Mouse (Mus musculus) MEL (cell line): ENCODE data around the gene Cnst. TPM values are rescaled to one million over a fixed set of nuclear protein-coding genes. Genes with fewer than 3 reads are reported as not detected.

Experiments
- DNase-seq: peaks from one replicate; pipeline ENCODE4 v3.0.0; 2011; ENCODE audit warnings: low read depth, low spot score
- H3K27ac ChIP-seq: 2 replicates; pipeline ENCODE4 v1.5.1; 2012; ENCODE audit warnings: low read depth, mild to moderate bottlenecking, control low read depth, low read length, moderate library complexity; ENCODE audit not compliant: control insufficient read depth
- H3K27me3 ChIP-seq, 2 experiments: fragments of 150-350 bp in 1 of 2; sonication (generic) in 1 of 2; 2 replicates each; pipeline ENCODE4 v1.6.1; 2012; ENCODE audit warnings: low read length in 2 of 2, mild to moderate bottlenecking in 2 of 2, improper control_type of control experiment in 1 of 2, moderate library complexity in 1 of 2; ENCODE audit not compliant: insufficient read depth in 2 of 2, control insufficient read depth in 1 of 2
- H3K36me3 ChIP-seq, 2 experiments: 2 replicates each; pipeline ENCODE4 v1.6.1; 2012 to 2014; ENCODE audit warnings: low read length in 2 of 2, improper control_type of control experiment in 1 of 2, inconsistent platforms in 1 of 2, mild to moderate bottlenecking in 1 of 2; ENCODE audit not compliant: insufficient read depth in 2 of 2, control insufficient read depth in 1 of 2
- H3K4me1 ChIP-seq, 2 experiments: fragments of 150-350 bp in 1 of 2; sonication (generic) in 1 of 2; 2 replicates each; pipeline ENCODE4 v1.6.1; 2012; ENCODE audit warnings: low read length in 2 of 2, improper control_type of control experiment in 1 of 2, mild to moderate bottlenecking in 1 of 2; ENCODE audit not compliant: insufficient read depth in 2 of 2, control insufficient read depth in 1 of 2
- H3K4me3 ChIP-seq, 2 experiments: fragments of 150-350 bp in 1 of 2; sonication (generic) in 1 of 2; 2 replicates each; pipeline ENCODE4 v1.5.1; 2012; ENCODE audit warnings: low read depth in 2 of 2, low read length in 2 of 2, mild to moderate bottlenecking in 2 of 2, moderate library complexity in 2 of 2, control low read depth in 1 of 2, improper control_type of control experiment in 1 of 2; ENCODE audit not compliant: control insufficient read depth in 1 of 2, insufficient read depth in 1 of 2
- H3K79me2 ChIP-seq: 2 replicates; pipeline ENCODE4 v1.6.1; 2012; ENCODE audit warnings: mild to moderate bottlenecking, low read length, moderate library complexity; ENCODE audit not compliant: control insufficient read depth, poor library complexity, insufficient read depth
- H3K9ac ChIP-seq: 2 replicates; pipeline ENCODE4 v1.6.1; 2012; ENCODE audit warnings: low read depth, mild to moderate bottlenecking, control low read depth, low read length, moderate library complexity; ENCODE audit not compliant: control insufficient read depth, poor library complexity, severe bottlenecking
- H3K9me3 ChIP-seq: fragments of 150-350 bp; sonication (generic); replicated peaks from 2 replicates; pipeline ENCODE4 v1.6.1; 2012; ENCODE audit warnings: mild to moderate bottlenecking, low read length, improper control_type of control experiment, moderate library complexity; ENCODE audit not compliant: insufficient read depth
- CHD1 ChIP-seq: IDR thresholded peaks from 2 replicates; pipeline ENCODE4 v1.6.1; 2012; ENCODE audit warnings: low read depth, mild to moderate bottlenecking, inconsistent platforms, low read length, improper control_type of control experiment
- CHD2 ChIP-seq: IDR thresholded peaks from 2 replicates; pipeline ENCODE4 v1.6.1; 2011; ENCODE audit warnings: low read length, improper control_type of control experiment
- CTCF ChIP-seq, 3 experiments: IDR thresholded peaks in 2 of 3; conservative IDR thresholded peaks in 1 of 3; 2 replicates each; pipeline ENCODE4 v1.5.1; 2011 to 2012; ENCODE audit warnings: low read length in 3 of 3, low read depth in 2 of 3, mild to moderate bottlenecking in 2 of 3, improper control_type of control experiment in 1 of 3, inconsistent platforms in 1 of 3, mixed read lengths in 1 of 3, moderate library complexity in 1 of 3; ENCODE audit not compliant: control insufficient read depth in 1 of 3, insufficient read depth in 1 of 3, poor library complexity in 1 of 3, severe bottlenecking in 1 of 3
- E2F4 ChIP-seq: IDR thresholded peaks from 2 replicates; pipeline ENCODE4 v1.6.1; 2011; ENCODE audit warnings: low read depth, low read length, improper control_type of control experiment, borderline replicate concordance
- EP300 ChIP-seq, 2 experiments: IDR thresholded peaks; 2 replicates each; pipeline ENCODE4 v1.6.1; 2011; ENCODE audit warnings: improper control_type of control experiment in 2 of 2, low read length in 2 of 2, low read depth in 1 of 2, mild to moderate bottlenecking in 1 of 2
- ETS1 ChIP-seq: IDR thresholded peaks from 2 replicates; pipeline ENCODE4 v1.6.1; 2012; ENCODE audit warnings: low read depth, mild to moderate bottlenecking, inconsistent platforms, low read length, improper control_type of control experiment, moderate library complexity
- GABPA ChIP-seq: IDR thresholded peaks from 2 replicates; pipeline ENCODE4 v1.6.1; 2012; ENCODE audit warnings: low read depth, mild to moderate bottlenecking, inconsistent platforms, low read length, improper control_type of control experiment, moderate library complexity
- GATA1 ChIP-seq: IDR thresholded peaks from 2 replicates; pipeline ENCODE4 v1.6.1; 2011; ENCODE audit warnings: low read depth, low read length, improper control_type of control experiment
- JUND ChIP-seq: IDR thresholded peaks from 2 replicates; pipeline ENCODE4 v1.6.1; 2011; ENCODE audit warnings: low read depth, mild to moderate bottlenecking, improper control_type of control experiment, low read length
- MAZ ChIP-seq: IDR thresholded peaks from 2 replicates; pipeline ENCODE4 v1.6.1; 2012; ENCODE audit warnings: low read depth, mild to moderate bottlenecking, inconsistent platforms, low read length, improper control_type of control experiment
- MXI1 ChIP-seq: IDR thresholded peaks from 2 replicates; pipeline ENCODE4 v1.6.1; 2011; ENCODE audit warnings: mild to moderate bottlenecking, low read depth, low read length, improper control_type of control experiment
- MYB ChIP-seq: IDR thresholded peaks from 2 replicates; pipeline ENCODE4 v1.6.1; 2011; ENCODE audit warnings: mild to moderate bottlenecking, low read depth, low read length, improper control_type of control experiment
- MYC ChIP-seq: IDR thresholded peaks from 2 replicates; pipeline ENCODE4 v1.6.1; 2011; ENCODE audit warnings: low read depth, mild to moderate bottlenecking, low read length, improper control_type of control experiment, moderate library complexity
- POLR2A ChIP-seq, 2 experiments: IDR thresholded peaks; 2 replicates each; pipeline ENCODE4 v1.6.1; 2011 to 2012; ENCODE audit warnings: low read length in 2 of 2, mild to moderate bottlenecking in 2 of 2, control low read depth in 1 of 2, improper control_type of control experiment in 1 of 2, low read depth in 1 of 2, moderate library complexity in 1 of 2; ENCODE audit not compliant: control insufficient read depth in 1 of 2, insufficient read depth in 1 of 2, poor library complexity in 1 of 2
- POLR2AphosphoS2 ChIP-seq: IDR thresholded peaks from 2 replicates; pipeline ENCODE4 v1.6.1; 2011; ENCODE audit warnings: low read length, improper control_type of control experiment
- POLR2AphosphoS5 ChIP-seq: IDR thresholded peaks from 2 replicates; pipeline ENCODE4 v1.6.1; 2012; ENCODE audit warnings: low read depth, borderline replicate concordance, mild to moderate bottlenecking, inconsistent platforms, low read length, moderate library complexity, mixed read lengths
- RCOR1 ChIP-seq: IDR thresholded peaks from 2 replicates; pipeline ENCODE4 v1.6.1; 2012; ENCODE audit warnings: low read depth, mild to moderate bottlenecking, inconsistent platforms, low read length, improper control_type of control experiment
- TCF12 ChIP-seq: IDR thresholded peaks from 2 replicates; pipeline ENCODE4 v1.6.1; 2014; ENCODE audit warnings: low read depth, mild to moderate bottlenecking, inconsistent platforms, low read length, improper control_type of control experiment, moderate library complexity
- USF1 ChIP-seq: IDR thresholded peaks from 2 replicates; pipeline ENCODE4 v1.6.1; 2014; ENCODE audit warnings: low read depth, mild to moderate bottlenecking, inconsistent platforms, low read length, improper control_type of control experiment, moderate library complexity
- USF2 ChIP-seq, 2 experiments: IDR thresholded peaks; 2 replicates each; pipeline ENCODE4 v1.6.1; 2011 to 2012; ENCODE audit warnings: improper control_type of control experiment in 2 of 2, low read length in 2 of 2, borderline replicate concordance in 1 of 2, inconsistent platforms in 1 of 2, low read depth in 1 of 2, mild to moderate bottlenecking in 1 of 2; ENCODE audit not compliant: insufficient read depth in 1 of 2
- ZMIZ1 ChIP-seq: IDR thresholded peaks from 2 replicates; pipeline ENCODE4 v1.6.1; 2012; ENCODE audit warnings: low read depth, mild to moderate bottlenecking, inconsistent platforms, low read length, improper control_type of control experiment, moderate library complexity
- ZNF384 ChIP-seq: IDR thresholded peaks from 2 replicates; pipeline ENCODE4 v1.6.1; 2012; ENCODE audit warnings: low read depth, mild to moderate bottlenecking, inconsistent platforms, low read length, improper control_type of control experiment
- polyA plus RNA-seq, 2 experiments: library from polyadenylated mRNA; stranded (reverse) in 1 of 2; unstranded in 1 of 2; fragments of >175 nt in 1 of 2; fragments of >200 nt in 1 of 2; gene quantifications; 2 replicates each; pipeline versions ENCODE4 v1.2.1 to v1.2.4; 2012; ENCODE audit warnings: low replicate concordance in 2 of 2, low read depth in 1 of 2; ENCODE audit not compliant: insufficient read length in 2 of 2, insufficient read depth in 1 of 2, missing spikeins in 1 of 2
- total RNA-seq: library from RNA; depleted of rRNA; stranded (reverse); fragments of 300-350 nt; gene quantifications from 2 replicates; pipeline ENCODE4 v1.2.3, GENCODE M21; 2012

Gene Cnst
- total and polyA plus RNA-seq, 3 experiments: 10.4 to 12.1 TPM; not detected in 1

DNA sequence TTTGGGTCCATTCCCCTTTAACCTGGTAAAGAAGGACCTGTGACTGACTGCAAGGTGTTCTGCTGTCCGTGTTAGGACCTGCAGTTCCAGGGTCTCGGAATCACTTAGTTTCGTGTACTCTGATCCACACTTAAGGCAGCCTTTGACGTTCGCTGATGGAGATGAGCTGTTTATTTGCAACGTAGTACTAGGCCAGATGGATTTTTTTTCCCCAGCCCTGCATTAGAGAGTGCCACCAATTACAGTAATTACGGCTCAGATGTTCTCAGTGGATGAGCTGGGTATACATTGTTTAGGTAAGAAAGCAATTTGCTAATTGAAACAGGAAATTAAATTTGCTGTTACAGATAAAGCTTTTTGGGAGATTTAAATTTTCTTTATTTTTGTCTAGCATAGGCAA lies 71.3 kb downstream of the Cnst start:
- Histone ChIP-seq H3K4me3 (no peak overlapping the region), H3K27me3 (no peaks in the 10 kb centered on the region), H3K27ac (no peak overlapping the region), H3K9ac (no peak overlapping the region), H3K79me2 (no peaks in the 10 kb centered on the region), H3K4me1 (no peaks in the 10 kb centered on the region), H3K9me3 (no peaks in the 10 kb centered on the region), H3K36me3 (no peaks in the 10 kb centered on the region)
- TF ChIP-seq GATA1 (no peak), RCOR1 (no peak), MAZ (no peak), POLR2AphosphoS5 (no peak), POLR2AphosphoS2 (no peak), POLR2A (IDR thresholded peaks at IDR 0.05; ENCODE audit: control insufficient read depth in 1 of 2, insufficient read depth in 1 of 2, low read depth in 1 of 2, low read length in 2 of 2, poor library complexity in 1 of 2) (no peak), CHD1 (no peak)
- DNase-seq: no peak

DNA sequence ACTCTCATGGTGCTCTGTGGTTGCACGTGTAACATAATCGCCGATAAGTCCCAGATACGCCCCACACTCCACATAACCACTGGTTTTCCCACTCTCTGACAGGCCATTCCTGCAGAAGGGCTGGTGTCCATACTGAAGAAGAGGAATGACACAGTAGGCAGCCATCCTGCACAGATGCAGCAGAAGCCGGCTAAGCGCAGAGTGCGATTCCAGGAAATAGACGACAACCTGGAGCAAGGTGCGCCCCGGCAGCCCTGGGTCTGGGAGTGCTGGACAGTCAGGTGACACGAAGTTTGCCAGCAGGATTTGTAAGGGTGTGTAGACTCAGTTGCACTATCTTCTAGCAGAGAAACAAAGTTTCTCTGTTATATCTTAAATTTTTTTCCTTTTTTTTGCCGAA lies 76.5 kb downstream of the Cnst start:
- H3K4me1 ChIP-seq: 0 out of 4 replicates have a peak, but pooled peaks cover 0 to 4% of the 10 kb centered on the region in 2 experiments
- H3K36me3 ChIP-seq: no peaks in the 10 kb centered on the region
- no peak overlapping the region for H3K4me3 ChIP-seq
- H3K79me2 ChIP-seq: no peaks in the 10 kb centered on the region
- H3K9ac ChIP-seq: no peak overlapping the region
- H3K27me3 ChIP-seq: no peaks in the 10 kb centered on the region
- no peak for DNase-seq
- TF ChIP-seq RCOR1 (no peak), MYB (no peak), POLR2A (IDR thresholded peaks at IDR 0.05; ENCODE audit: control insufficient read depth in 1 of 2, insufficient read depth in 1 of 2, low read depth in 1 of 2, low read length in 2 of 2, poor library complexity in 1 of 2) (no peak), TCF12 (no peak), JUND (no peak), POLR2AphosphoS5 (no peak), EP300 (IDR thresholded peaks at IDR 0.05; ENCODE audit: low read depth in 1 of 2, low read length in 2 of 2) (no peak), E2F4 (no peak), MXI1 (no peak), MYC (no peak), ZMIZ1 (no peak), MAZ (no peak), USF1 (no peak), GATA1 (no peak), USF2 (IDR thresholded peaks at IDR 0.05; ENCODE audit: borderline replicate concordance in 1 of 2, insufficient read depth in 1 of 2, low read depth in 1 of 2, low read length in 2 of 2) (no peak), ETS1 (no peak), ZNF384 (no peak), GABPA (no peak), CHD2 (no peak), CTCF (IDR thresholded peaks at IDR 0.05 in 2 of 3, conservative IDR thresholded peaks at IDR 0.05 in 1 of 3; ENCODE audit: control insufficient read depth in 1 of 3, insufficient read depth in 1 of 3, low read depth in 2 of 3, low read length in 3 of 3, poor library complexity in 1 of 3, severe bottlenecking in 1 of 3) (no peak)
- no peak overlapping the region for H3K27ac ChIP-seq
- no peaks in the 10 kb centered on the region for H3K9me3 ChIP-seq
